Mouse (Mus musculus) thymus, adult 2 months (tissue): ENCODE data around the gene Mcu.

Source experiments
- CTCF ChIP-seq: fragments of 200-500 bp; IDR thresholded peaks from 2 replicates; pipeline ENCODE4 v1.5.1; 2012; ENCODE audit warnings: mild to moderate bottlenecking, control low read depth, low read length, moderate library complexity, borderline replicate concordance; ENCODE audit not compliant: control insufficient read depth, poor library complexity, insufficient read depth; ENCODE audit errors: extremely low read depth
- POLR2A ChIP-seq: fragments of 200-500 bp; IDR thresholded peaks from 2 replicates; pipeline ENCODE4 v1.6.1; 2012; ENCODE audit warnings: mild to moderate bottlenecking, low read length, control low read depth, moderate library complexity; ENCODE audit not compliant: control insufficient read depth, poor library complexity, insufficient read depth; ENCODE audit errors: extremely low read depth

GRCm38 (mm10) chr10:59410264-59410663, 206.2 kb downstream of the Mcu start:
- TF ChIP-seq POLR2A (no peak), CTCF (no peak)
